27 mouse cellular contexts compared by ENCODE assay signal in genomic region chr17:84665053-84665452, GRCm38 (mm10). TPM values are rescaled to one million over a fixed set of nuclear protein-coding genes. Genes with fewer than 3 reads are reported as not detected.
"Had no signal": no experiment of that assay in that cellular context is flagged by ENCODE, and none has a peak within 500 bp of the region (broad histone marks: within the 10 kb centered on the region; RNA-seq: fewer than 3 reads in every experiment).

No protein-coding gene starts in this region.

- H3K4me3 ChIP-seq: limb, embryonic 13.5 days; liver, embryonic 12.5 days; liver, embryonic 15.5 days; lung, embryonic 15.5 days; megakaryocyte, embryonic 14.5 days; midbrain, embryonic 10.5 days; midbrain, embryonic 13.5 days; myocyte had no signal

- DNase-seq: left cerebral cortex, postnatal 4 days; liver; lung, adult 18-20 months; lung, postnatal 10 days; lung, postnatal 36 days; right cerebral cortex, adult 18-20 months; right cerebral cortex, postnatal 14 days; right cerebral cortex, postnatal 4 days; thymus, adult 2 months; thymus, postnatal 14 days; thymus, postnatal 4 days had no signal

- H3K9ac ChIP-seq: limb, embryonic 13.5 days; liver, embryonic 12.5 days; liver, embryonic 15.5 days; lung, embryonic 15.5 days; midbrain, embryonic 13.5 days had no signal

- H3K9me3 ChIP-seq: limb, embryonic 13.5 days; liver, embryonic 12.5 days; liver, embryonic 15.5 days; lung, embryonic 15.5 days; megakaryocyte, embryonic 14.5 days; midbrain, embryonic 10.5 days; midbrain, embryonic 13.5 days had no signal

- ATAC-seq: liver, embryonic 12.5 days; midbrain, embryonic 13.5 days; midbrain, embryonic 16.5 days had no signal

- H3K4me1 ChIP-seq: liver, embryonic 12.5 days; lung, embryonic 15.5 days; midbrain, embryonic 13.5 days had no signal

- H3K27me3 ChIP-seq: limb, embryonic 13.5 days; liver, embryonic 15.5 days; lung, embryonic 15.5 days; midbrain, embryonic 13.5 days had no signal

- H3K36me3 ChIP-seq: limb, embryonic 13.5 days; liver, embryonic 12.5 days; liver, embryonic 15.5 days; lung, embryonic 15.5 days; midbrain, embryonic 10.5 days; midbrain, embryonic 13.5 days had no signal

- H3K4me2 ChIP-seq: limb, embryonic 13.5 days; liver, embryonic 12.5 days; liver, embryonic 15.5 days; lung, embryonic 15.5 days; midbrain, embryonic 13.5 days had no signal

- H3K27ac ChIP-seq: limb, embryonic 13.5 days; liver, embryonic 12.5 days; liver, embryonic 15.5 days; lung, embryonic 15.5 days; midbrain, embryonic 10.5 days; midbrain, embryonic 13.5 days; stomach, postnatal 0 days had no signal

RNA-seq across cellular contexts. Expression of gene Abcg8, which starts 11.0 kb away (rescaled TPM):
- total RNA-seq: layer of hippocampus, adult 8-10 months; layer of hippocampus, postnatal 10 days; left cerebral cortex, postnatal 4 days; monocyte, adult 5-6 weeks had no signal
- polyA plus RNA-seq: intestine, embryonic 14.5 days; limb, embryonic 13.5 days; lung, embryonic 15.5 days; neural tube, embryonic 14.5 days had no signal

RNA-seq across cellular contexts. Expression of gene Abcg5, which starts 17.8 kb away (rescaled TPM):
- total RNA-seq: layer of hippocampus, adult 8-10 months; layer of hippocampus, postnatal 10 days; left cerebral cortex, postnatal 14 days; monocyte, adult 5-6 weeks had no signal
- polyA plus RNA-seq: myocyte had no signal
